Mouse (Mus musculus) heart, postnatal 10 days (tissue): ENCODE results near the gene Rspo1. TPM values are rescaled to one million over a fixed set of nuclear protein-coding genes. Genes with fewer than 3 reads are reported as not detected.

Experiments used
- DNase-seq, 2 experiments: peaks; one replicate each; pipeline ENCODE4 v3.0.0; 2021
- intact Hi-C: fragments of 180-260 bp; cut with DNase I; formaldehyde crosslinking; loops from one replicate; pipeline ENCODE4 v1.15.1; 2025
- total RNA-seq, 2 experiments: library from RNA; stranded (reverse); gene quantifications; 2 replicates each; pipeline ENCODE4 v1.2.3; 2021

Rspo1 gene
- total RNA-seq, 2 experiments from 2014 or later: 3.4 to 5.6 TPM

DNA sequence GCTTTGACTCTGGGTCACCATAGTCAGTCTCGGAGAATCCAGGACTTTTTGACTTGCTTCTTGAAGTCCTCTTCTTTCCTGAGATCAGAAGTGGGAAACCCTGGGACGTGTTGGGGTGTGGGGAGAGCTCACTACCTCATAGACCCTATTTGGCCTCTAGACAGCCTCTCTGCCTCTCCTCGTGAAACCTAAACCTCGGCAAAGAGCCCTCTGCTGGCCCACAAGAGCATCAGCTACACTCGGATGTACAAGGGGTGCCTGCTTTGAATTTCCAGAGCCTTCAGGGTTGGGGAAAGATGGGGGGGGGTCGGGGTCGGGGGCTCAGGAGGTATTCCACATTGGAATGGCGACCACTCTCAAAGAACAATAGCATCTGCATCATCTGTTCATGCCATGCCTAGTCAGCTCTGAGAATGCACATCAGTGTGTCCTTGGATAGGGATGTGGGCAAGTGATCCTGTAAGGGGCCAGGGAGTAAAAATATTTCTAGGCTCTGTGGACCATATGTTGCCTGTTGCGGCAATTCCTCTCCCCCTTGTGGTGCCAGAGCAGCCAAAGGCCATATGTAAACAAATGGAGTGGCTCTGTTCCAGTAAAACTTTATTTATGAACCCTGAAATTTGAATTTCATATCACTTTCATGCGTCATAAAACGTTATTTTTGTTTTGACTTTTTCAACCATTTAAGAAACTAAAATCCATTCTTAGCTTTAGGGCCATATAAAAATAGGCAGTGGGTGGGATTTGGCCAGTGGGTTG is 34.7 kb downstream of the Rspo1 start:
- intact Hi-C loops: no loop called here
- DNase-seq: no peak

- intact Hi-C loops: no loop called here
- DNase-seq: peak; percentile 95 to 96
Observed at GRCm38 (mm10) chr4:125029891-125030614, 43.8 kb downstream of the Rspo1 start.

- intact Hi-C loops: no loop called here
- DNase-seq: no peak
Observed at GRCm38 (mm10) chr4:125034341-125034740, 48.1 kb downstream of the Rspo1 start.

- intact Hi-C loops: no loop called here
- no peak for DNase-seq
Observed at GRCm38 (mm10) chr4:125044454-125044853, 58.2 kb downstream of the Rspo1 start.

GRCm38 (mm10) chr4:125055385-125055784 is 69.2 kb downstream of the Rspo1 start:
- intact Hi-C loops: no loop called here
- DNase-seq: no peak

- DNase-seq: no peak
- intact Hi-C loops: no loop called here
Observed at GRCm38 (mm10) chr4:125056476-125056875, 70.2 kb downstream of the Rspo1 start.

GRCm38 (mm10) chr4:125057273-125057672 is 71.0 kb downstream of the Rspo1 start:
- intact Hi-C loops: no loop called here
- no peak for DNase-seq

DNA sequence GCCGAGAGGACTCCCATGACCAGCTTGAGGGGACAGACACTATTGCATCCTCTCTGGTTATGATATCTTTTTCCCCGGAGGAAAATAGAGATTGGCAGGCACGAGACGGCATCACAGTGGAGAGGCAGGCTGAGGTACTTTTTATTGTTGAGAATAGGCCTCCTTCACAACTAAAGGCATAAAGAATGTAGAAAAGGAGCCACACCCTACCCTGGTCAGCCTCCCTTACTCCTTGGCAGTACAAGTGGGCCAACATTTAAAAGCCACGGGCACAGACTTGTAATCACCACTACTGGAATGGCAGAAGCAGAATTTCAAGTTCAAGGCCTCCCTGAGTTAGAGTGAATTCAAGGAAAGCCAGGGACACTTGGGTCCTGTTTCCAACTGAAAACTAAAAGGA is 71.8 kb downstream of the Rspo1 start:
- DNase-seq: no peak
- intact Hi-C loops: no loop called here

Other genes starting within 250 kb of the Rspo1 start
- gene Inpp5b, start 244.6 kb upstream of the Rspo1 start, total RNA-seq: 10 to 100 TPM; 10.1 to 14.9 TPM
- gene Mtf1, start 184.3 kb upstream of the Rspo1 start, total RNA-seq: 10 to 100 TPM; 17.4 to 17.6 TPM
- 10 to 100 TPM; 20.9 to 24.4 TPM for gene Yrdc, start 135.8 kb upstream of the Rspo1 start, total RNA-seq
- gene 1110065P20Rik, start 135.2 kb upstream of the Rspo1 start, total RNA-seq: 10 to 100 TPM; 28.7 to 33.5 TPM
- under 1 TPM; 0.10 to 0.22 TPM for gene Maneal, start 124.3 kb upstream of the Rspo1 start, total RNA-seq
- not detected for gene Epha10, start 105.5 kb upstream of the Rspo1 start, total RNA-seq
- 10 to 100 TPM; 10.7 to 11.2 TPM for gene 9930104L06Rik, start 49.4 kb upstream of the Rspo1 start, total RNA-seq
- gene Cdca8, start 47.1 kb upstream of the Rspo1 start, total RNA-seq: 10 to 100 TPM; 15.4 to 16.6 TPM
- gene Gnl2, start 30.2 kb downstream of the Rspo1 start, total RNA-seq: 10 to 100 TPM; 36.0 to 37.0 TPM
- not detected for gene Dnali1, start 79.3 kb downstream of the Rspo1 start, total RNA-seq
- gene Snip1, start 80.2 kb downstream of the Rspo1 start, total RNA-seq: 10 to 100 TPM; 10.8 to 11.6 TPM
- gene Meaf6, start 98.7 kb downstream of the Rspo1 start, total RNA-seq: 10 to 100 TPM; 27.7 to 31.4 TPM
- gene Zc3h12a, start 141.4 kb downstream of the Rspo1 start, total RNA-seq: 1 to 10 TPM; 1.8 to 3.1 TPM